Mouse (Mus musculus) urinary bladder, adult 18-20 months (tissue): ENCODE results near the gene Cpa4.
A peak's percentile ranks its signal among the peaks of the same experiment; 100 is the strongest.

Source experiments
- DNase-seq, 2 experiments: peaks; one replicate each; pipeline ENCODE4 v3.0.0; 2022; ENCODE audit warnings: low spot score in 2 of 2, mixed read lengths in 2 of 2

Gene Cpa4

DNA sequence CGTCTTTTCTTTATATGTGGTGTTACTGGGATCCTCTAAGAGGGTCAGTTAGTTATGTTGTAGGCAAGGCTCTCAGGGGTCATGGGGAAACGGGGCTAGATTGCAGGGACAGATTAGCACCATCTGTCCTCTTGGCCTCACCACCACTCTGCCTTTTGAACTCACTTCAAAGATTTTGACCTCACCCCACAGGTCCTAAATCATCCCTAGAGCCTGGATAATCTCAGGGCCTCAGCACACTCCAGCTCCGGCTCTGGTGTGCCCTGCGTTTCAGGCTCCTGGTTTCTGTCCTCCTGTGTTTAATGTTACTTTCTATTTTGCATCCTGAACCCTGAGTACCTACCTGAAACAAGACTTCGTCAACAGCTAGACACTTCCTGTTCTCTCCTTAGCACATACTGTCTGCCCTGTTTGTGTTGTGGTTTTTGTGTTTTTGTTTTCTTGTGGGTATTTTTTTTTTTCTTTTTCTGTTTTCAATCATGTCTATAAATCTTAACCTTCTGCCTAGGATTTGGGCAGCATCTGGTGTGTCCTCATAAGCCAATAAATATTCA, 23.8 kb downstream of the Cpa4 start:
- DNase-seq, result no peak

DNA sequence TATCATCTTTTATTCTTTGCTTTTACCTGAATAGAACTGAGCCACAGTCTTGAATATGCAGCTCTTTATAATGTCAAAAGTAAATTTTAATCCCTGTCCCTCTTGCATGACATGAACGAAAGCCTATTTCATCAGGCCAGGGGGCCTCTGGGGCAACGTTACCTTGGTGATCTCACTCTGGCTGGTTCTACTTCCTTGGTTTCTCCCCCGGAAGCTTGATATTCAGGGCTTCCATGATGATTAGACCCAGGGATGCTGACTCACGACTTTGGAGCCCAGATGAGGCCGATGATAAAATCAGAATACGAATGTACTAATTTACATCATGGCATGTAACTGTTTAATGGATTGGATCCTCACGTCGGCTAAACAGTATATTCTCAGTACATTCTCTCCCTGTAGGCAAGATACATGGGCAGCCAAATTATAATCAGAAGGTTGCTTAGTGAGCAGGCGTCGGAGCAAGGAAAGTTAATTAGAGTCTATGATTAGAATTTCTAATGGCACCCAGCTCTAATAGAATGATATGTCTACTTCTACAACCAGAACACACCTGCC, 24.3 kb downstream of the Cpa4 start:
- no peak for DNase-seq

DNA sequence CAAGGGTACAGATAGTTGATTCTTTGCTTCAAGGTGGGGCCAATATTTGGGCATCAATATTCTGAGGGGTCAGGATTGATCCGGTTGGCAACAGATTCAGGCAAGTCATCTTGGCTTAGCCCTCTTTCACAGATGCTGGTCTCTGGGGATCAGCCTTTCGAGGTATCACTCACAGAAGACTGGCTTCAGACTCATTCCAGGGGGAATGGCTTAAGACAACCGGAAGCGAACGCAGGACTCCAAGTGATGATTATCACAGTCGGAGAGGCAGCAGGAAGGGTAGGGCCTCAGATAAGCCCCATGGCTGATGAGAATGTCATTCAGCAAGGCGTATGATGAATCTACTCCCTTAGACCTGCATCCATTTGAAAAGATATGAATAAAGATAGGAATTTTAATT, 26.2 kb downstream of the Cpa4 start:
- no peak for DNase-seq

DNA sequence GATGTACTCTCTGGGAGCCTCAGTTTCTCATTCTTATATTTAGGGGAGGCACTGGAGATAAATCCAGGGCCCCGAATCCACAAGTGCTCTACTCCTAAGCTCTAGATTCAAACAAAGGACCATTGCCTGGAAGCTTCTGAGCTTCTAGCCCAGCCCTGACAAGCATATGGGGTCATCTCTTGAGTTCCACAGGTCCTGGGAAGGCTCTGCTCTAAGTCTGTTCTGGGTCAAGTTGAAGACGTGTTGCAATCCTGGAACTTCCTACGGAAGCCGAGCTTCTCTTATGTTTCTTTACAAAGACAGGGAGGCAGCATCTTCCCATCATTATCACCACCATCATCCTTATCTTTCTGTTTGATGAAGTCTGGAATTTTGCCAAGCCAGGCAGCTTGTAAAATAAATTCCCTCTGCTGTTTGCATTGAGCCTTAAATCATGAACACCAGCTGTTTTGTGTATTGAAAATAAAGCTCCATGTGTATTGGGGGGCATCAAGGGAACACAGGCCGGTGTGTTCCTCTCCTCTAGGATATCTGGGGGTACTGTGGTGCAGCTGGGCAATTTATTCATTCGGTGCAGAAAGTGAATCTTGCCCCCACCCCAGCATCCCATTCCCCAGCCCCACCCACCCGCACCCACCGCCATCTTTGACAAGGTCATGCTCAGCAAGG, 28.2 kb downstream of the Cpa4 start:
- DNase-seq, result no peak

DNA sequence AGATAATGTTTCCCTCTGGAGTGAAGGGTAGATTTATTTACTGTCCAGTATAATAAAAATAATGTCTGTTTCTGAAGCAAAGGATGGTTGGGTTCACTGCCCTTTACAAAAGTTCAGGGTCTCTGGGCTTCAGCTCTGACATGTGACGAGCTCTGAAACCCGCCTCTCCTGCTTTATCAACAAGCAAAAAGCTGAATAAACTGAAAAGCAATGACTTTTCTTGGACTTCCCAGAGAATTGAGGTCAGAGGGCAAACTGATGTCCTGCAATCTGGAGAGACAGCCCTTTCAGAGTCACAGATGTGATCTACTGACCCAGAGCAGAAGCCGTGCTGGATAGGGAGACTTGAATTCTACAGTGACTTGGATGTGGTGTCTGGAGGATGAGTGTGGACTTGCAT, 31.9 kb downstream of the Cpa4 start:
- no peak for DNase-seq

DNA sequence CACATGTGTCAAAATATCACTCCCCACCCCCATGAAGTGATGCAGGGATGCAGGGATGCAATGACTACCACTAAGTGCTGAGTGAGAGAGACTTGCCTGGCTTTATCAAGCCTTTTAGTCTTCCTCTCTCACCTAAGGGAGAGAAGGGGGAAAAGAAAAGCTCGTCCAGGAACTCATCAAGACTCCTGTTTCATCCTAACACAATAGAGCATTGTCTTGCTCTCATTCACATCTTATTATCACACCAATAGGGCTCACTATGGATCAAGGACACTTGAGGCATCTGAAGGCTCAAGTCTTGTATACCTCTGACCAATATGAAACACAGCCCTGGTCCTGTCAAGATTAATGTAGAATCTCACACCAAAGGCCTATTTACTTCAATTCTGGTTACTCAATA, 32.8 kb downstream of the Cpa4 start:
- no peak for DNase-seq

DNA sequence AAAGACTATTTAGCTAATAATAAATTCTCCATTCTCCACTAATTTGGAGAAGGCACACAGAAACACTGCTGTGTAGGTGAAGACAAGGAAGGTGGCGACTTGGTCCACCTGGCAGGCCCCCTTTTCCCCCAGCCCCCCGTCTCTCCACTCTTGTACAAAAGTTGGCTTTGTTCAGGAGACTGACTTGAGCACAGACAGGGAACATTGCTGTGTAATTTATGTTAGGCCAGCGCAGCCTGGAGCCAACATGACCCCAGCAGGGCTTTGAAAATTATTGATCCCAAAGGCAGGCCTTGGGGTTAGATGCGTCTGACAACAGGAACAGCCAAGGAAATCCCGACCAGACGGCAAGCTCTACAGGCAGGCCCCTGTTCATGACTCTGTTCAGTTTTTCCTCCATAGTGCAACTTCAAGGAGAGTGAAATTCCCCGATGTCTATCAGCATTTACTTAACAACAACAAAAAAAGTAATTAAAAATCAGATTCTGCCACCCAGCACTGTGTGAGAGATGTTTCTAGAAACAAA, 36.2 kb downstream of the Cpa4 start:
- no peak for DNase-seq

DNA sequence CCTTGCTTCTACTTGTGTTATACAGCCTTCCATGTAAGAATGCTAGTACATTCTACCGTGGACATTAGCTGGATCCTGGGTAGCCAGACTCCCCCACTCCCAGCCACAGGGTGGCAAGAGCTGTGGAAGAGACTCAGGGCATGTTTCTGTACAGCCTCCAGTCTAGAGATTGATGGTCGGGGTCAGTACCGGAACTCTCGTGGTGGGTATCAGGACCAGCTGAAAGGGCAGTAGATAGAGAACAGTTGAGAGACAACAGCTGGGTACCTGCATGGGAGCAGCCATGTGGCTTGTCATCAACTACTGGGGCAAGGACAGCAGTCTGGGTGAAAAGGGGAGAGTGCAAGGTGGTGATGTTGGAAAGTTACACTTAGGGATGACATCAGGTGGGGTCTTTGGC, 36.9 kb downstream of the Cpa4 start:
- no peak for DNase-seq

DNA sequence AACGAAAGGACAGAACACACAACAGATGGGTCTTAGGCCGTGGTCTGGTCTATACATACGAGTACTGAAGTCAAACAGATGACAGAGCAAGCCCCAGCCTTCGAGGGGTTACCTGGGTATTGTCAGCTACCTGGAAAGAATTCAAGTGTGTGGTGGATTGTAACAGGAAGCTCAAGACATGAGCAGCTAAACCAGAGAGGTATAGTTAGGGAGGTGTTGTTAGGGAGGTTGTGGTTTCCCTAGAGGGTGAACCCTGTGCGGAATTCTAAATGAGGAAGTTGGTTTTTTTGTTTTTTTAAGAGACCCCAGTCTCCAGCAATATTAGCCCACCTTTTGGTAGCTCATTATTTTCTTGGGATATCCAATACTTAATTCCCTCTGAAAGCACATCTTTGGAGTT, 37.5 kb downstream of the Cpa4 start:
- DNase-seq, result no peak

DNA sequence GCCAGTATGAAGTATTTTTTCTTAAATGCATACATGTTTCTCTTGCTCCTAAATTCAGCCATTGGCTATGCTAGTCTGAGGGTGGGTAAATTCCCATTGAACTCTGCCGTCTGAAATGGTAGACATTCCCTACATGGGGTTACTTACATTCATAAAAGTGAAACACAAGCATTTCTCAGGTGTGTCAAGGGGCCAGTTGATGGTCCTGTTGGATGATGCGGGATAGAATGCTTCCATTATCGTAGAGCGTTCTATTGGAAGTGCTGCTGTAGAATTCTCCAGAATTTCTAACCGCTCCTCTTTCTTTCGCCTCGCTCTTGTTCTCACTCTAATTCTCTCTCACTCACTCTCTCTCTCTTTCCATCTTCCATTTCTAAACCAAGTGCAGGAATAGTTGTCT, 42.5 kb downstream of the Cpa4 start, which contains the start of gene Cpa5:
Cpa5 (plus strand) TSS at position 301 of the 400 bp plus-strand sequence.
- DNase-seq, result no peak

DNA sequence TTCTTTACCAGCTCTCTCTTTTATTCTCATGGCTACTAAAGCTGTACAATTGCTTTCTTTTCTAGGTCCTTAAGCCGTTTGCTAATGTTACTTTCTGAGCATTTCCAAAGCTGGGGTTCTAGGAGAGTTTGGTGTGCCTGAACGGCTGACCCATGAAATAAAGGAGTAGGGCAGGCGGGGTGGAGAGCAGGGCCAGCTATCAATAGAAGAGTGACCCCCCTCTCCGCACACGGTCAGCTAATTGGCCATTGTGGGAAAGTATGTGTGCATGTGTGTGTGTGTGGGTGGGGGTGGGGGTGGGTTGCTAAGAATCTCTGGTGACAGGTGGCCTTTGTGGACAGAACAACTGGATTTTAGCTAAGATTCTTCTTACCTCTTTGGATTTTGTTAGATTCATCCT, 43.0 kb downstream of the Cpa4 start:
- DNase-seq, result no peak

DNA sequence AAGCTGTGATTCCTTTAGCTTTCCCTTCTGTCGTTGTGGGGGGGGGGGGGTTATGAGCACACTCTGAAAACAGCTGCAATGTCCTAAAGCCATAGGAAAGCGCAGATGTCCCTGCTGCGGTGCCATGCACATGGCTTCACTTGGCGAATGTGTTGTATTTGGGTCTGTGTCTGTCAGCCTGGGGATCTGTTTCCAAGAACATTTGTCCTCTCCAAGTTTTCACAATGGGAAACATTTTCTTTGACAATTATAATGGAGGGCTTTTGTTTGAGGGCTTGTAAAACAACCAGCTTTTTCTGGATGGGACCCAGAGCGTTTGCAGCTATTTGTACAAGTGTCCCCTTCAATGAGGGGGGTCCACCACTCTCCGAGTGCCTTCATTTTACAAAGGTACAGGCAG, 46.1 kb downstream of the Cpa4 start:
- no peak for DNase-seq

DNA sequence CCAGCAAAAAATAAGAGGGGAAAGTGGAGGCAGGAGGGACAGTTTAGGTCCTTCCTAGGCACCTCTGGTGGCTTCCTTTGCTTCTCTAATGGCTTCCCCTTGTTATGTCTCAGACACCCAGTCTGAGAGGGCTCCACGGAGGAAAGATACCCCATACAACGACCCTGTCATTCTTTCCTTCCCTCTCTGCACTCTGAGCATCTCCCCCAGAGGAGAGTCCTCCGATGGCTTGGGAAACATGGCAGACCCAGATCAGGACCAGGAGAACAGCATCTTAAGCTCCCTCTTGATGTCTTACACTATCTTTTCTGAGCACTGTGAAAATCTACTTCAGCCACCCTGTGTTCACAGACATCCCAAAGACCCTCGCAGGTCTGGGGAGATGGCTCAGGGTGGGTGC, 47.6 kb downstream of the Cpa4 start:
- no peak for DNase-seq

DNA sequence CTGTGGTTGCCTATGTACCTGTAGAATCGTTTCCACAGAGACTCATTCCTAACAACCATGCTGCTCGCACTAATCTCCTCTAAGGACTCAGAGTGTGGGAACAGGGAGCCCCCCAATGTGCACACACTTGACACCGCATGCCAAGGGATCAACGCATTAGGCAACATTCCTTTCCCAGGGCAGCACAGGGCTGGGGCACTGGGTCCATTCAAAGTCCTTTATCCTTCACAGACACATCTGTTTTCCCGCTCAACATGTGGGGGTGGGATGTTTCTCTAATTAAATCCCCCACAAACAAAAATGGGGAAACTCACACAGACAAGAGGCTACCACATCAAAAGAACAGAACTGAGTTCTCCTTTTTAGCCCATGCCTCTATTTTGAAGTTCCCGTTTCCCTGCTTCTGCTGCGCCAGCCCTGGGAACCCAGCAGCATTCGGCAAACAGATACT, 48.3 kb downstream of the Cpa4 start:
- DNase-seq, result no peak

DNA sequence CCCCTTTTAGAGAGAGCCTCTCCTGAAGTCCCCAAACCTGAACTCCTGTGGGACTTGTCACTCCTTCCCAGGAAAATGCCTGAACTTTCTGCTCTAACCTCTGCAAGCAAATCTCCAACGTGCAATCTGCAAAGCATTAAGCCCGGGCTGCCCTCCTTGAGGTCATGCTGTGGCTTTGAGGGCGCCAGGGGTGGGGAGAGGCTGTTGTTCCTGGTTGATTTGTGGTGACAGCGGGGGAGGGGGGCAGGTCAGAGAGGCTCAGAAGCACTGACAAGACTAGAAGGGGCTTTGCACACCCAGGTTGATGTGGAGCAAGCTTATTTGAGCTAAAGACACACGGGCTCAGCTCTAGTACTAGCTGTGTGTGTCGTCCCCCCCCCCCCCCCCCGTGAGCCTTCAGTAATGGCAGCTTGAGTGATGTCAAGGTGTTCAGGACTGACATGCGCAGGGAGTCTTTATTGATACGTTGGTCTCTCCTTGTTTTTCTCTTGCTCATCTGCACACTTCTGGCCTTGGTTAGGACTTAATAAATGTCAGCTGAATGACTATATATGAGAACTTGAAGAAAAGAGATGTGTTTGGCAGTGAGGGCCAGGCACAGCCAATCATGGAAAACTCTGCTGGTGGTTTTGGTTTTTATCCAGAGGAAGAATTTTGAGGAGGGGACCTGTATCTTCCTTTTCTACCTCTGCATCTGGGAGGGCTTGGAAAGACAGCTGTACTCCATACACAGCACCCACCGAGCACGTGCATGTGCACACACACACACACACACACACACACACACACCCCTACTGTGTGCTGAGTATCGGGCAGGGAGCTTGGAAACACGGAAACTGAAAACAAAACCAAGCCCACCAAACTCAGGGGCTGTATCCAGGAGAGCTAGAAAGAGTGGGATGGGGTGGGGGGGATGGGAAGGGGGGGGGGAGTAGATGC, 49.1 kb downstream of the Cpa4 start:
- no peak for DNase-seq

DNA sequence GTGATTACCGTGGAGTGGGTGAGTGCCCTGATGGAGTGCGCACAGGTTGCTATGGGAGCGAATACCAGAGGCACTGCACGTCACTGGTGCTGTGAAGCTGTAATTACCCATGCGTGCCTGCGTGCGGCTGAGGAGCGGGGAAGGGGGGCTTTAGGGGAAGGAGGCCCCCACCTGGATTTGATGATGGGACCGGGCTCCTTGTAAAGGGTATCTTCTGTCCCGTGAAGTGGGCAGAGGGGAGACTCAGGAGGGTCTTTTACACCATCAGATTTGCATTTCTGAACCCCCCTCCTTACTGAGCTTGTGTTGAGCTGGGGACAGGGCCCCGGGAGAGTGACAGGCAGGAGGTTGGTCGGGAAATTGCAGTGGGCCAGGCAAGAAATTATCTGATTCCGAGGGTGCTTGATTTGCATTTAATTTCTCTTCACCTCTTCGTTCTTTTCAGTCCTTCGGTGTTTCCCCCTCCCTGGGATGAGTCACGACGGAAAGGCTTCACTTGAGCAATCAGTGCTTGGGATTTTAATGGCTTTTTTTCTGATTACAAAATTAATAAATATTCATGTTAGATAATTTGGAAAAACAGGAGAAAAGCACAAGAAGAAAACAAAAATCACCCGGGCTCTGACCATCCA, 49.9 kb downstream of the Cpa4 start:
- DNase-seq, result no peak

DNA sequence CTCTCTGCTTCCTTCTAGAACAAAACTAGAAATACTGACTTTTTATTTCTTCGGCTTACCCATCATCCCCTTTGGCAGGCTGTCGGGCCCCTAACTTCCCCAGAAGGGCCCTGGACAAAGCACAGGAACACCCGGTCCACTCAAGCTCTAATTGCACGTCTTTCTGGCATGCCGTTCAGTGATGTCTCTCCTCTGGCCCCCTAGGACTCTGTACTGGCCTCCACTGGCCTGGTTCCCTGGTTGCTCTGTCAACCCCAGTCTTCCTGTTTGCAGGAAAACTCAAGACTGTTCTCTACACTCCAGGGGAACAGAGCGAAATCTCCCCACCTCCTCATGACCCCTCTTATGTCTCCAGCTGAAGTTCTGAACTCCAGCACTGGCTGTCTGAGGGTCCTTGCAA, 50.6 kb downstream of the Cpa4 start:
- no peak for DNase-seq

DNA sequence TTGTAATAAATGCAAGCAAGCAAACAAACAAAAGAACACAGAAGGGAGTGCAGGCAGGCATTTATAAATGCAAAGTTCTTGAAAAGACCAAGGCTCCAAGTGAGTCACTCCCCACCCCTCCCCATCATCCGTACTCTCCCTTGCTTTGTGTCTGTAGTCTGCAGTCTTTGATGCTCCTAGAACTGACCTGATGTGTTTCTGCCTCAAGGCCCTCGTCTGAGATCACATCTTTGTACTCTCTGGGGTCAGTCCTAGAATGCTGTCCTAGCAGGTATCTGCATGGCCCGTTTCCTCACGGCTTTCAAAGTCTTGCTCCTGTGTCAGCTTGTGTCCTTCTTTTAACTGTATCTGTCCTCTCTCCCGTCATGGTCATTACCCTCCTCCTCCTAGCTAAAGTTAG, 51.4 kb downstream of the Cpa4 start:
- DNase-seq, result no peak

DNA sequence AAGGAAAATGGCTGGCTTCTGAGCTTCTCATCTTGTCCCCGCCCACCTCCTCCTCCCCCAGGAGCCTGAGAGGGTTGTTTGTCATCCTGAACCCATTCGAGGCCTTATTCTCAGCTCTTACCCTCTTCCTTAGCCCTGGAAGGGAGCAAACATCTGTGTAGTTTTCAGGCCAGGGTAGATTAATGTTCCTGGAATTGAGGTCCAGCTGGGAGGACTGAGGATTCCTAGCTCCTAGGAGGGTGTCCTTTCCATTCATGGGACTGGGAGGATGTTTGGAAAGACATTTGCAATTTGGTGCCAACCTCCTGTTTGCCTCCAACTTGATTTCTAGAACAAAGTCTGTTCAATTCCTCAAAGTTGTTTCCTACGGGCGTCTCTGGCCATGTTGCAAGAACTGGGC, 52.4 kb downstream of the Cpa4 start:
- no peak for DNase-seq

DNA sequence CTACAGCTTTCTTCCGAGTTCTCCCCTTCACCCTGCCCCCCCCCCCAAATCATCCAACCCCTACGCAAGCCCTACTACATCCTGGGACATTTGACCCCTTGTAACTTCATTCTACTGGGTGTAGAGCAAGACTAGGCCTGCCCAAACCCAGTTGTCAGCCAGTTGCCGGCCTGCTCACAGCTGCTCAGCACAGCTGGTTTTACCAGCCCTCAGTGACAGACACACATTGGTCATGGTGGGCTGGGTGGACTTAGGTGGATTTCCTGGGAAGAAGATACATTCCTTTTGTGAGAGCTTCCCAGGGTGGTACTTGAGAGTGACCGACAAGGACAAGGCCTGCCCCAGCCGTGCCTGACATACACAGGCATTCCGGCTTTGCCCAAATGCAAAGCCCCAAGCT, 52.8 kb downstream of the Cpa4 start:
- DNase-seq, result no peak

DNA sequence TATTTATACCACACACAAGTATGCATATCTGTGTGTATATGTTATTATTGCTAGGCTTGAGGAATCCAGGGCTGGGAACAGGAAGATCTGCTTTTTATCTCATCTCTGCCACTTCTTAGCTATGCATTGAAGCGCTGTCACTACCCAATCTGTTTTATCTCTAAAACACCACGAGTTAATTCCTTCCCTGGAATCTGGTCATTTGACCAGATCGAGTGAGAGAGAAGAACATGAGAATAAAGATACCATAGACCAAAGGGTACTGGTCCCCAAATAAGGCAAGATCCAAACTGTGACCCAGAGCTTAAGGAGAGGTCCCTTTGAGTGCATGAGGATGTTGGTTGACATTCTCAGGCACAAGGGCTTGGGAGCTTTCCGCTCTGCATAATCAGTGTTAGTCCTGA, 53.8 kb downstream of the Cpa4 start:
- DNase-seq, result no peak

DNA sequence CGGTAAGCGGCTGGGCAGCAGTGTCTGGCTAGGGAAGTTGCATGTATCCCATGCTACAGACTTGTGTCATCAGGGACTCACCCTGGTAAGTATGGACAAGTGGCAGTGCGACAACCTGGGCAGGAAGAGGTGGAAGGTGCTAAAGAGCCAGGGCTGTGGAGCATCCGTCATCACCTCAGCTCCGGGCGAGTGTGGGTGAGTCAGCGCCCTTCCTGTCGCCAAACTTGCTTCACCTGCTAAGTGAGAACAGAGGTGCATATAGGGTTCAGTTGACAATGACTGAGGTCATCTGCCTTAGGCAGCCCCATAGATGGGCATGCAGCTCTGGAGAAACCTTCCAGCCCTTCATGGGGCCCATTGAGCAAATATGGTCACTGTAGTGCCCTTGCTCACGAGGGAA, 56.6 kb downstream of the Cpa4 start:
- DNase-seq, result peak in 1 of 2 experiments; percentile 10
